Mouse (Mus musculus): ENCODE results near the gene Wfdc15b.
"Not testable (repeated sequence)": the region's sequence is repeated elsewhere in the genome, so short reads cannot be mapped to it uniquely, and the experiment has no call there.

Gene Wfdc15b

DNA sequence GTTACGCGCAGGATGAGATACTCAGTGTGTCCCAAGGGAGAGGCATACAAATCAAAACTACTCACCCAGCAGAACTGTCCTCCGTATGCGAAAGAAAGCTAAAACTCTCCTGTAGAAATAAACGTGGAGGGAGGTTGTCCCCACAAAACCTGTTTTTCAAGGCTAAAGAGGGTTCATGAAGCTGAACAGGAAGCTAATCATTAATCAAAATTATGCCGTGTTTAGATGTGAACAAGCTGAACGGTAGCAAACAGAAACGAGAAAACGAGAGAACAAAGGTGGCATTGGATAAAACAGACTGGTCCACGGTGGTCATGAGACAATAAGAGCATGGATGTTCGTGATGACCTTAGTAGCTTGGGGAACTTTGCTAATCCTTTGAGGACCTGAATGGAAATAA is at the start of gene Wfdc15b:
Gene Wfdc15b (minus strand): TSS at position 139 of the 400 bp plus-strand sequence.
- no peak for DNase-seq (ENCODE audit: low spot score in 2 of 2)

GRCm38 (mm10) chr2:164256540-164256939 is 35.1 kb upstream of the Wfdc15b start, which contains the start of gene Svs3b:
Gene Svs3b, minus strand, starts transcription at chr2:164256640.
- not testable (repeated sequence) for DNase-seq (ENCODE audit: low spot score in 2 of 2)

GRCm38 (mm10) chr2:164238366-164238765 is 16.9 kb upstream of the Wfdc15b start, which contains the start of gene Svs2:
Gene Svs2, minus strand, starts transcription at chr2:164238466.
- no peak for DNase-seq (ENCODE audit: low spot score in 2 of 2)

- DNase-seq (ENCODE audit: low spot score in 2 of 2), result no peak
These were observed 11.2 kb upstream of the Wfdc15b start for GRCm38 (mm10) chr2:164232671-164233070.

GRCm38 (mm10) chr2:164228361-164229070 is 7.1 kb upstream of the Wfdc15b start:
- no peak for DNase-seq (ENCODE audit: low spot score in 2 of 2)

- DNase-seq (ENCODE audit: low spot score in 2 of 2), result no peak
These were observed 2.2 kb downstream of the Wfdc15b start for GRCm38 (mm10) chr2:164219295-164219694.

DNA sequence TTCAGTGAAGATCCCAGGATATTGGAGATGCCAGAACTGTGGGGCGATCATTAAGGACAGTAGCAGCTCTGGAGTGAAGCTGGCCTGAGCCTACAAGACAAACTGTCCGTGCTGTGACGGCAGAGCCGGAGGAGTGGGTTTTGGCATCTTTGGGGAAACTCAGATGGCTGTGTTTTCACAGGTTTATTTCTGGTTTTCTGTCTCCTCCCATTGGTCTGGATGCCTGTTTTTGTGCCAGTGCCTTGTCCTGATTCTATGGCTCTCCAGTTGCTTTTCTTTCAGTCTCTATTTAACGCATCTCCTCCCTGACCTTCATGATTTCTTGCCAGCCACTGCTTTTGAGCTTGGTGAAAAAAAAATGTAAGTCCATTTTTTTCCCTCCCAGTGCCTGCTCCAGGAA is 8.7 kb downstream of the Wfdc15b start:
- DNase-seq (ENCODE audit: low spot score in 2 of 2), result no peak

DNA sequence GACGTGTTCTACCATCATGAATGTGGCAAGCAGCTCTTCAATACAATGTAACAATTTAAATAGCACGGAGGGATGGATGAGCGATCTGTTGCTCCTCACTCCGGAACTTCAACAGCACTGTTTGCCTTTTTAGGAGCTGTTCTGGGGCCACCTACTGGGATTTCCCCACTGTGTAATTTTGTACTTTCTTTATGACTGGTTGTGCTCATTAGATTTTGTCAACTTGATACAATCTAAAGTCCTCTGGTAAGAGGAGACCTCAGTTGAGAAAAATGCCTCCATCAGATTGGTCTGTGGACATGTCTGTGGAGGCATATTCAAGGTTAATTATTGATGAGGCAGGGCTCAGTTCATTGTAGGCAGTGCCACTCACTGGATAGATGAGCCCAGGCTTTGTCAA is 10.6 kb downstream of the Wfdc15b start:
- DNase-seq (ENCODE audit: low spot score in 2 of 2), result no peak

DNA sequence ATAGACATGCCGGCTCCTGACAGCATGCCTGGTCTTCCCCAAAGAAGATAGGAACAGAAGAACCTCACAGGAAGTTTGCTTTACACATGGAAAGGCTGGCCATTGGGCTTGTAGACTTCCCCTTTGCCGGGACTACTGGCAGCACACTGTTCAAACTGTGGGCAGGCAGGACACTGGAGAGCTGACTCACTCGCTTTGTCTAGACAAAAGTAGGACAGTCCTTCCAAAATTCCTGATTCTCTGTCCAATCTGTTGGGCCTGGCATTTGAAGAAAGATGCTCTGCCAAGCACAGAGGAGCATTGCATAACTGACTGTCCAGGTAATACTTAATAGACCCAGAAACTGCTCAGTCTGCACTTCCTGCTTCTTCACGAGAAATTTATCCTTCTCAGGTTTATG is 14.8 kb downstream of the Wfdc15b start:
- DNase-seq (ENCODE audit: low spot score in 2 of 2), result no peak

- DNase-seq (ENCODE audit: low spot score in 2 of 2), result not testable (repeated sequence)
These were observed 15.4 kb downstream of the Wfdc15b start for GRCm38 (mm10) chr2:164206011-164206410.

GRCm38 (mm10) chr2:164199626-164200327 is 21.7 kb downstream of the Wfdc15b start, which contains the start of gene Wfdc15a:
Gene Wfdc15a, minus strand, starts transcription at chr2:164200130.
- no peak for DNase-seq (ENCODE audit: low spot score in 2 of 2)

GRCm38 (mm10) chr2:164196700-164196990 is 24.8 kb downstream of the Wfdc15b start:
- DNase-seq (ENCODE audit: low spot score in 2 of 2), result no peak

- DNase-seq (ENCODE audit: low spot score in 2 of 2), result no peak
These were observed 25.3 kb downstream of the Wfdc15b start for GRCm38 (mm10) chr2:164195971-164196699.

GRCm38 (mm10) chr2:164194959-164195630 is 26.4 kb downstream of the Wfdc15b start:
- DNase-seq (ENCODE audit: low spot score in 2 of 2), result no peak

DNA sequence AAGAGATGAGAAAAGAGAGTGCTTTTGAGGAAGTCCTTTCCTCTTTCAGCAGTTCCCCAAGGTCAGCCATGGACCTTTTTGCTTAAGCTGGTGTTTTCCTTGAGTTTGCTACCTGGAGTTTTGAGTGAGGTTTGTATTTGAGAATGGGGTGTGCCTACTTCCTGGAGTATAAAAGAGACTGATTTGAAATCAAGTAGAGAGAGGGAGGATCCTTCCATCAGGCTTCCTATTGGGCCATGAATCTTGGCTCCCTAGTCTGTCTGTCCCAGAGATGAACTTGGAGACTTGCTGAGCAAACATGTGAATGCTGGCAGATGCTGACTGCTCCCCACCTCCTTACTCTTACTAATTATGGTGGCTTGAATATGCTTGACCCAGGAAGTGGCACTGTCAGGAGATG is 29.2 kb downstream of the Wfdc15b start:
- DNase-seq (ENCODE audit: low spot score in 2 of 2), result no peak

GRCm38 (mm10) chr2:164190576-164190975 is 30.9 kb downstream of the Wfdc15b start, which contains the start of gene Wfdc12:
Gene Wfdc12, minus strand, starts transcription at chr2:164190608.
- DNase-seq (ENCODE audit: low spot score in 2 of 2), result no peak

GRCm38 (mm10) chr2:164188722-164189121 is 32.7 kb downstream of the Wfdc15b start:
- DNase-seq (ENCODE audit: low spot score in 2 of 2), result no peak

- no peak for DNase-seq (ENCODE audit: low spot score in 2 of 2)
These were observed 37.2 kb downstream of the Wfdc15b start for GRCm38 (mm10) chr2:164184145-164184719.

DNA sequence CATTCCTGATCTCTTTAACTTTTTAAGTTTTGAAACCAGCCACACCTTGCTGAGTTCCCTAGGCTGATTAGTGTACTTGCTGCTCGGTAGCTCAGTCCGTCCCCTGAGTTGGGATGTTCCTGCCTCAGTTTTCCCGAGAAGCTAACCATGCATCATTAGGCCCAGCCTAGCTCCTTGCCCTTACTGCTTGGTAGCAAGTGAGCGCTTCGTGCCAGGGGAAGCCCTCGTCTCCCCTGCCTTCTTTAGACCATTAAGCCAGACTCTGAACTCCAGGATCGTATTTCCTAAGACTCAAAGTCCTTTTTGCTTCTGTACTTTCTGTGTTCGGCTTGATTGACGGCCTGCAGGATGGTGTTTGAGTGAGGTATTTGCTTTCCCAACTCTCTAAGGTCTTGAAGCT is 38.1 kb downstream of the Wfdc15b start:
- no peak for DNase-seq (ENCODE audit: low spot score in 2 of 2)

GRCm38 (mm10) chr2:164182692-164183255 is 38.7 kb downstream of the Wfdc15b start, which contains the start of gene Wfdc5:
Gene Wfdc5, minus strand, starts transcription at chr2:164182742.
- DNase-seq (ENCODE audit: low spot score in 2 of 2), result no peak

GRCm38 (mm10) chr2:164180770-164181169 is 40.7 kb downstream of the Wfdc15b start:
- no peak for DNase-seq (ENCODE audit: low spot score in 2 of 2)
